Mouse (Mus musculus) stomach, embryonic 15.5 days (tissue): ENCODE measurements around the gene Rps6kl1. TPM values are rescaled to one million over a fixed set of nuclear protein-coding genes. Genes with fewer than 3 reads are reported as not detected.

ENCODE experiments used
- ATAC-seq: fragments of 200-750 bp; cut with Nextera tagmentation; 2 replicates; pipeline ENCODE4 v1.8.0; 2017; ENCODE audit warnings: low read depth, moderate number of reproducible peaks, moderate TSS enrichment; ENCODE audit not compliant: insufficient read depth, low FRiP score
- H3K27ac ChIP-seq: fragments of 300-500 bp; sonication (generic); 2 replicates; pipeline ENCODE4 v1.5.1; 2015; ENCODE audit warnings: mild to moderate bottlenecking, inconsistent platforms
- H3K27me3 ChIP-seq: fragments of 300-500 bp; sonication (generic); replicated peaks from 2 replicates; pipeline ENCODE4 v1.6.1; 2015; ENCODE audit warnings: inconsistent platforms
- H3K36me3 ChIP-seq: fragments of 300-500 bp; sonication (generic); 2 replicates; pipeline ENCODE4 v1.6.1; 2015; ENCODE audit warnings: inconsistent platforms
- H3K4me1 ChIP-seq: fragments of 300-500 bp; sonication (generic); 2 replicates; pipeline ENCODE4 v1.6.1; 2015; ENCODE audit warnings: inconsistent platforms
- H3K4me2 ChIP-seq: fragments of 300-500 bp; sonication (generic); 2 replicates; pipeline ENCODE4 v1.6.1; 2015; ENCODE audit warnings: mild to moderate bottlenecking, inconsistent platforms
- H3K4me3 ChIP-seq: fragments of 300-500 bp; sonication (generic); replicated peaks from 2 replicates; pipeline ENCODE4 v1.5.1; 2015; ENCODE audit warnings: inconsistent platforms
- H3K9ac ChIP-seq: fragments of 300-500 bp; sonication (generic); 2 replicates; pipeline ENCODE4 v1.6.1; 2015; ENCODE audit warnings: inconsistent platforms
- H3K9me3 ChIP-seq: fragments of 300-500 bp; sonication (generic); 2 replicates; pipeline ENCODE4 v1.6.1; 2016; ENCODE audit warnings: inconsistent platforms
- WGBS: fragments of 180-500 bp; shearing (Covaris S2); methylation state at CpG from one replicate; pipeline ENCODE4 v1.1.7; 2015; 5-methylcytosine and 5-hydroxymethylcytosine counted together
- polyA plus RNA-seq: library from polyadenylated mRNA; unstranded; fragments of >200 nt; fragmentation: Nextera tagmentation; extraction: Ambion mirVana; gene quantifications from 2 replicates; pipeline ENCODE4 v1.2.1, GENCODE M21; 2015

The Rps6kl1 gene
- polyA plus RNA-seq, 1 experiment from 2014 or later: 1.7 TPM

DNA sequence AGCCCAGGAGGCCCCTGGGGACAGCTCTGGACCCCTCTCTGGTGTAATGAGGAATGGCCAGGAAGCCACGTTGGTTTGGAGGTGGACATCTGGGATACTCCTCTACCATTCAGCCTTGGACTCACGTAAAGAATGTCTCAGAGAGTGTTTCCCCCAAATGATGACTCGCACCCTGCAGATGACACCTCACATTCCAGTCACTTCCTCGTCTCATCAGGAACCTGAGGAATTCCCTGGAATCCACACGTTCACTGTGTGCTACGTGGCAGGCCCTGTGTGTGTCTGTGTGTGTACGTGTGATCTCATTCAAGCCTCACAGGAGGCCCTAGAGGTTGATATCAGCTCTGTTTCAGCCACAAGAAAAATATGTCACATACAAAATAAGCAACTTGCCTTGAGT is 35.3 kb upstream of the Rps6kl1 start:
- H3K9ac ChIP-seq: no peak overlapping the region
- H3K36me3 ChIP-seq: no peaks in the 10 kb centered on the region
- ATAC-seq: no peak
- peak overlapping the region; percentile 48; the same call in 1 of the 2 replicates for H3K27ac ChIP-seq
- WGBS: 63% methylated on average over 7 of the region's 7 CpGs
- no peaks in the 10 kb centered on the region for H3K27me3 ChIP-seq
- H3K9me3 ChIP-seq: no peaks in the 10 kb centered on the region
- no peak overlapping the region for H3K4me3 ChIP-seq
- peaks cover 10% of the 10 kb centered on the region for H3K4me1 ChIP-seq
- no peak overlapping the region for H3K4me2 ChIP-seq

DNA sequence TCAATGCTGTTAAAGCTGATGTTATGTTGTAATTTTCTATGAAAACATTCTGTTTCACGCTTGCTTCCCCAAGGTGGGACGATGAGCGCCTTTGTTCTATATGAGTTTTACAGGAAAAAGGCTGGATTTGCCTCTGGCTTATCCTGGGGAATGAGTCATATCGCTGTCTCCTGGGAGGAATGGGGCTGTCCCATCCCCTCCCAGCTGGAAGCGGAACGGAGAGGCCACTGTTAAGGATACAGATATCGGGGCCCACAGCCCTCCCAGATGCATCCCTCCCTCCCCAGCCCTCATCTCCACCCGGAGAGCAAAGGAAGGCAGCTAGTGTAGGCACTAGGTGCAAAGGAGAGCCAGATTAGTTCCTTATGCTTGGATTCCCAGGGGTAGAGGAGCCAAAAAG is 34.7 kb upstream of the Rps6kl1 start:
- Histone ChIP-seq H3K36me3 (no peaks in the 10 kb centered on the region), H3K4me1 (peaks cover 15% of the 10 kb centered on the region), H3K9me3 (no peaks in the 10 kb centered on the region), H3K4me3 (no peak overlapping the region), H3K9ac (no peak overlapping the region), H3K27ac (peak overlapping the region; percentile 48; the same call in 1 of the 2 replicates), H3K4me2 (no peak overlapping the region), H3K27me3 (0 out of 2 replicates have a peak, but pooled peaks cover 3% of the 10 kb centered on the region)
- ATAC-seq: no peak
- 44% methylated on average over 8 of the region's 8 CpGs for WGBS

- no peak overlapping the region for H3K9ac ChIP-seq
- H3K9me3 ChIP-seq: no peaks in the 10 kb centered on the region
- H3K27me3 ChIP-seq: 0 out of 2 replicates have a peak, but pooled peaks cover 3% of the 10 kb centered on the region
Observed at GRCm38 (mm10) chr12:85184118-85184517, 33.1 kb upstream of the Rps6kl1 start.

DNA sequence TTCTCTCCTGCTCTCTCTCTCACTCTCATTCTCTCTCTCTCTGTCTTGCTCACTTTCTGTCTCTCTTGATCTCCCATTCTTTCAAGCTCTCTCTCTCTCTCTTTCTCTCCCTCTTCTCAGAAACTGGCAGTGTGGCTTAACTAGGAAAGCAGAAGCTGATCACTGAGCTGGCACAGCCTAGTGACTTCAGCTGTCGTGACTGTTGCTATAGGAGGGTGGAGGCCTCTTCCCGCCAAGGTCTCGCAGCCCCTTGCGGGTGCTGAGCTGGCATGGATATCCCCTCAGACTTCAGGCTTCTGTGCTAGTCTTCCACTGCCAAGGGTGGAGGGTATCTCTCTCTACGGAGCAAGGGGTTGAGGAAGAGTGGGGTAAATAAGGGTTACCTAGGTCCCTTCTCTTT is 31.8 kb upstream of the Rps6kl1 start:
- no peak for ATAC-seq
- no peak overlapping the region for H3K27ac ChIP-seq
- no peak overlapping the region for H3K9ac ChIP-seq
- no peaks in the 10 kb centered on the region for H3K9me3 ChIP-seq
- H3K27me3 ChIP-seq: 0 out of 2 replicates have a peak, but pooled peaks cover 3% of the 10 kb centered on the region
- H3K36me3 ChIP-seq: no peaks in the 10 kb centered on the region
- 72% methylated on average over 5 of the region's 5 CpGs for WGBS
- no peak overlapping the region for H3K4me2 ChIP-seq
- no peak overlapping the region for H3K4me3 ChIP-seq
- peaks cover 15% of the 10 kb centered on the region for H3K4me1 ChIP-seq

More at GRCm38 (mm10) chr12:85184118-85184517, 33.1 kb upstream of the Rps6kl1 start:
- 64% methylated on average over 5 of the region's 5 CpGs for WGBS
- ATAC-seq: no peak
- peaks cover 15% of the 10 kb centered on the region for H3K4me1 ChIP-seq
- H3K4me3 ChIP-seq: no peak overlapping the region
- H3K4me2 ChIP-seq: no peak overlapping the region
- H3K36me3 ChIP-seq: no peaks in the 10 kb centered on the region
- H3K27ac ChIP-seq: no peak overlapping the region

DNA sequence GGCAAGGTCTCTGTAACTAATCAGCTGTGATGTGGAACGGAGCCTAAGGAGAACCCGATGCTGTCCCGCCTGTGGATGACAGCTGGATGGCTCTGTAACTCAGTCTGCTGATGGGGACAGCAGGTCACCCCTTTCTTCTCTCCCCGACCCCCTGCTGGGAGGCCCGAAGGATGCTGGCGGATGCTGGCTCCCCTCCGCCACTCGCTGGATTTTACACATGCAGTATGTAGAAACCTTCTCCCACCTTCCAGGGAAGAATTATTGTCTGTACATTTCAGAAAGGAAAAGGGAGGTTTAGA is 31.2 kb upstream of the Rps6kl1 start:
- H3K4me2 ChIP-seq: 0 out of 2 replicates have a peak overlapping the region, but pooled peaks have one; percentile 0
- no peak for ATAC-seq
- H3K27me3 ChIP-seq: 0 out of 2 replicates have a peak, but pooled peaks cover 3% of the 10 kb centered on the region
- H3K4me1 ChIP-seq: peaks cover 17% of the 10 kb centered on the region
- 15% methylated on average over 8 of the region's 8 CpGs for WGBS
- no peak overlapping the region for H3K4me3 ChIP-seq
- no peak overlapping the region for H3K27ac ChIP-seq
- no peaks in the 10 kb centered on the region for H3K9me3 ChIP-seq
- no peak overlapping the region for H3K9ac ChIP-seq
- no peaks in the 10 kb centered on the region for H3K36me3 ChIP-seq

GRCm38 (mm10) chr12:85181475-85182344 is 30.6 kb upstream of the Rps6kl1 start:
- Histone ChIP-seq H3K4me3 (no peak overlapping the region), H3K27me3 (0 out of 2 replicates have a peak, but pooled peaks cover 3% of the 10 kb centered on the region), H3K9me3 (no peaks in the 10 kb centered on the region), H3K4me2 (0 out of 2 replicates have a peak overlapping the region, but pooled peaks have one; percentile 0), H3K4me1 (peaks cover 23% of the 10 kb centered on the region), H3K36me3 (no peaks in the 10 kb centered on the region), H3K9ac (no peak overlapping the region), H3K27ac (no peak overlapping the region)
- ATAC-seq: no peak
- WGBS: 22% methylated on average over 17 of the region's 17 CpGs

- WGBS: 81% methylated on average over 2 of the region's 2 CpGs
- ATAC-seq: no peak
- H3K27ac ChIP-seq: no peak overlapping the region
Observed at GRCm38 (mm10) chr12:85178294-85178693, 27.2 kb upstream of the Rps6kl1 start.

GRCm38 (mm10) chr12:85177740-85178239 is 26.7 kb upstream of the Rps6kl1 start, which contains the start of gene Pgf:
Pgf (minus strand) TSS chr12:85177790.
- Histone ChIP-seq H3K9ac (peak within 1 kb of the TSS; percentile 40), H3K4me1 (peaks cover 53% of the 10 kb centered on the region), H3K4me3 (peak within 1 kb of the TSS; percentile 47), H3K27ac (peak within 1 kb of the TSS; percentile 73; the same call in 1 of the 2 replicates), H3K9me3 (no peaks in the 10 kb centered on the region), H3K4me2 (peak within 1 kb of the TSS; percentile 76), H3K36me3 (no peaks in the 10 kb centered on the region), H3K27me3 (0 out of 2 replicates have a peak, but pooled peaks cover 3% of the 10 kb centered on the region)
- 79% methylated on average over 10 of the region's 10 CpGs for WGBS
- ATAC-seq: no peak

More at GRCm38 (mm10) chr12:85178294-85178693, 27.2 kb upstream of the Rps6kl1 start:
- no peak overlapping the region for H3K4me3 ChIP-seq
- no peak overlapping the region for H3K4me2 ChIP-seq
- H3K9ac ChIP-seq: no peak overlapping the region
- H3K4me1 ChIP-seq: peaks cover 53% of the 10 kb centered on the region
- 0 out of 2 replicates have a peak, but pooled peaks cover 3% of the 10 kb centered on the region for H3K27me3 ChIP-seq
- H3K9me3 ChIP-seq: no peaks in the 10 kb centered on the region
- no peaks in the 10 kb centered on the region for H3K36me3 ChIP-seq

DNA sequence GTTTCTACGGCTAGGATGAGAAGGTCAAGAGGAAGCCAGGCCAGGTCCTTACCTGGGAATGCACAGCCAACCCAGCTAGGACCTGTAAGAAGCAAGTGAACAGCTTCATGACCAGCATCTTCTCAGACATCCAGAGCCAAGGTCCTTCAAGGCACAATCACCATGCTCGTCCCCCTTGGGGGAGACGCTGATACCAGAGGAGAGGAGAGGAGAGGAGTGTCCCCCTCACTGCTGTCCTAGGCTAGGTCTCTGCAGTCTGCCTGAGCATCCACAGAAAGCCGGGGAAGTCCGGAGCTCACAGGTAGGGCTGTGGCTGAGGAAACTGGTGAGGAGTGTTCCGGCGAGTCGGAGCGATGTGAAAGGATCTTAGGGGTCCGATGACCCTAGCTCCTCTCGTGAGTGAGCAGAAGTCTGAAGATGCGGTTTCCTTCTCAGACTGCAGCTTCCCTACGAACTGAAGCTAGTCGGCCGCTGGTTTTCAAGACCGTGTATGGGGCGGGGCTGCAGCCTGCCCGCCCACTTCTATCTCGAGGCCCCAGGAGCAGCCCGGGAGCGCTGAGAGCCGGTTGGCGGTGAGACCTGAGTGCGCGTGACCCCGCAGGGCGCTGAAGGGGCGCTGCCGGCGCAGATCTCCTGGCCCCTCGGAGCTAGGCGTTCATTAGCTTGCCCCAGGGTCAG is 25.9 kb upstream of the Rps6kl1 start:
- WGBS: 3% methylated on average over 32 of the region's 32 CpGs
- Histone ChIP-seq H3K9me3 (no peaks in the 10 kb centered on the region), H3K9ac (peak overlapping the region; percentile 40), H3K36me3 (0 out of 2 replicates have a peak, but pooled peaks cover 3% of the 10 kb centered on the region), H3K4me3 (peak overlapping the region; percentile 47), H3K27me3 (0 out of 2 replicates have a peak, but pooled peaks cover 3% of the 10 kb centered on the region), H3K4me2 (peak overlapping the region; percentile 76), H3K4me1 (peaks cover 49% of the 10 kb centered on the region), H3K27ac (peak overlapping the region; percentile 73; the same call in 1 of the 2 replicates)
- ATAC-seq: peak; percentile 62

GRCm38 (mm10) chr12:85175926-85176845 is 25.1 kb upstream of the Rps6kl1 start:
- H3K4me1 ChIP-seq: peaks cover 41% of the 10 kb centered on the region
- H3K4me2 ChIP-seq: peak overlapping the region; percentile 76
- 0 out of 2 replicates have a peak, but pooled peaks cover 2% of the 10 kb centered on the region for H3K27me3 ChIP-seq
- H3K36me3 ChIP-seq: 0 out of 2 replicates have a peak, but pooled peaks cover 3% of the 10 kb centered on the region
- H3K27ac ChIP-seq: peak overlapping the region; percentile 73
- H3K9me3 ChIP-seq: no peaks in the 10 kb centered on the region
- H3K4me3 ChIP-seq: peak overlapping the region; percentile 47
- ATAC-seq: peak; percentile 77
- 16% methylated on average over 11 of the region's 11 CpGs for WGBS
- peak overlapping the region; percentile 40 for H3K9ac ChIP-seq
